Mouse (Mus musculus) adipocyte (in vitro differentiated cells): ENCODE results near the gene Dlg1.

Experiments
- DNase-seq: peaks from one replicate; pipeline ENCODE4 v3.0.0-alpha.2; 2016; ENCODE audit warnings: low spot score

The Dlg1 gene

DNA sequence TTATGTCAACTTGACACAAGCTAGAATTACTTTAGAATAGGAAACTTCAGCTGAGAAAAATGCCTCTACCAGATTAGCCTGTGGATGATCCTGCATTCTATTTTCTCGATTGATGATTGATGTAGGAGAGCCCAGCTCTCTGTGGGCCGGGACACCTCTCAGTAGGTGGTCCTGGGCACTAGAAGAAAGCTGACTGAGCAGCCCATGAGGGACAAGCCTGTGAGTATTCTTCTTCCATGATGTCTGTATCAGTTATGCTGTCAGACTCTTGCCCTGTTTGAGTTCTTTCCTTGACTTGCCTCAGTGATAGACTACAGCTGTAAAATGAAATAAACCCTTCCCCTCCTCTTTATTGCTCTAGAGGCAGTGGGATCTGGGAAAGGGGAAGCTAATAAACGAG is 74.5 kb downstream of the Dlg1 start:
- DNase-seq, result no peak

DNA sequence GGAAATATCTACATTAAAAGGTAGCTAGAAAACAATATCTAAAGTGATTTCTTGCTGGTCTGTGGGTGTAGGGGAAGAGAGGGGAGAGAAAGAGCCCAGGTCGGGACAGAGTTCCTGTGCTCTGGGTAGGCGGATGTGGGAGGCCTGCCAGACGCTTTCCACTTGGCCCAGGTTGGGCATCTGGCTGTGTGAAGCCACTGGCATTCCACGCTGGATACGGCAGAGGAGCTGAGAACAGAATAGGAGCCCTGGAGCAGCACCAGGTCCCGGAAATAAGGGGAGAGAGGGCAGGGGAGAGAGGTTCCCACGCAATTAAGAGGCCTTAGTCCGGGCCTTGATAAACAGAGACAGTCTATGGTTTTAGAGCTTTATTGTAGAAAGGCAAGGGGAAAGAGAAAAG is 77.0 kb downstream of the Dlg1 start:
- no peak for DNase-seq

- no peak for DNase-seq
Measured at GRCm38 (mm10) chr16:31740704-31741103, 77.5 kb downstream of the Dlg1 start.

GRCm38 (mm10) chr16:31750526-31750925 is 87.3 kb downstream of the Dlg1 start:
- DNase-seq, result peak; percentile 66

GRCm38 (mm10) chr16:31754172-31755025 is 91.2 kb downstream of the Dlg1 start:
- DNase-seq, result no peak

DNA sequence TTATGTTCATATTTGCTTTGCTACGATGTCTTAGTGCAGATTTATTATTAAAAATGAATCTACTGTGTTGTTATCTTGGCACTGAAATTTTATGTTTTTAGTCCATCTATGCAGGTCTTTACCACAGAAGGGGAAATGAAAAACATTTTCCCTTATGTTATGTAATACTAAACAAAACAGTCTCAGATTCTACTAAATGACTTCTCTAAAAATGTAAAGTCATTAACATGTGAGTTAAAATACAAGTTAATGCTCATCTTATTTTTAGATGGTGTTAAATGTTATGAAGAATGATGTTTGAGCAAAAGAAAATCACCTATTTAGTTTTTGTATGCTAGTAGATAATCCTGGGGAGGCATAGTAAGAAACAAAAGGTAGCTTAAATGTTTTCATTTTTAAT is 91.8 kb downstream of the Dlg1 start:
- no peak for DNase-seq

DNA sequence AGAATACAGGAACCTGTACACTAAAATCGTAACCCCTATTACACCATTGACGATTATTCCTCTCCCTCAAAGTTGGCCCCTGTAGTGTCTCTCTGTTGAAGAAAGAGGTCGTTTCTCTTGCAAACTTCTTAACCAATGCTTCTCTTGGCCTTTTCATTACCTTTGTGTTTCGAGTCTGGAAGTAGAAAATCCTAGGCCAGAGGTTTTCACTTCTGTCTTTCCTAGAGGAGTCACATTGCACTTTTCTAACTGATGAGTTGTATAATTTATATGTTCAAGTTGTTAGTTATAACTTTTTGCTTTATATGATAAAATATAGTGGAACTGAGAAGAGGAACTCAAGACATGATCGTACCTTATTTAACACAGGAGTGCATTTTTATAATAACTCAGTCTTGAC is 93.2 kb downstream of the Dlg1 start:
- DNase-seq, result no peak

GRCm38 (mm10) chr16:31757606-31758005 is 94.4 kb downstream of the Dlg1 start:
- DNase-seq, result no peak

GRCm38 (mm10) chr16:31759416-31759815 is 96.2 kb downstream of the Dlg1 start:
- DNase-seq, result no peak

DNA sequence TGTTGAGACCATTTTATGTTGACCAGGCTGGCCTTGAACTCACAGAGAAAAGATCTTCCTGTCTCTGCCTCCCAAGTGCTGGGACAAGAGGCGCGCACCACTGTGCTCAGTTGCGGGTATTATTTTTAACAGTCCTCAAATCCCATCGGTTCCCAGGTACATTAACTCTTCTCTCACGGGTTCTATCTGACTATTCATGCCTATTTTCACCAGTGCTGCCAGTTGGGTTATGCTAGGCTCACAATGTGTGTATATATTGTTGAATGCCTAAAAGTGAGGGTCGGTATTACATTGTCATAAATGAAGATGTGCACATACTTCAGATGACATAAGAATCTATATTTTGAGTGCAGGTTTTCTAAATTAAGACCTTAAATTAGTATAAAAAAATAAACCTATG is 103.1 kb downstream of the Dlg1 start:
- DNase-seq, result no peak

GRCm38 (mm10) chr16:31766715-31767114 is 103.5 kb downstream of the Dlg1 start:
- DNase-seq, result no peak

- DNase-seq, result no peak
Measured at GRCm38 (mm10) chr16:31775924-31776323, 112.7 kb downstream of the Dlg1 start.

- DNase-seq, result no peak
Measured at GRCm38 (mm10) chr16:31781015-31781414, 117.8 kb downstream of the Dlg1 start.

DNA sequence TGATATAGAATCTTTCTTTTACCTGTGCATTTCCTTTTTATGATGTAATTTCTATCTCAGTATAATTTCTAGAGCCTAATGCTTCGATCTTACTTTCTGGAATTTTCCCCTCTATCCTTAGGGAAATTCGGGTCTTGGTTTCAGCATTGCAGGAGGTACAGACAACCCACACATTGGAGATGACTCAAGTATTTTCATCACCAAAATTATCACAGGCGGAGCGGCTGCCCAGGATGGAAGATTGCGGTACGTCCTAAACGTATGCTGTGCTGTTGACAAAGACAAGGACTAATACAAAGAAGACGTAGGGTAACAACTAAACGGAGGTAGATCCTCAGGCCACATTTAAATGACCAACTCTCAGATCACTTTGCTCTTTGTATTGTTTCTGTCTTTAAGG is 126.8 kb downstream of the Dlg1 start:
- no peak for DNase-seq

DNA sequence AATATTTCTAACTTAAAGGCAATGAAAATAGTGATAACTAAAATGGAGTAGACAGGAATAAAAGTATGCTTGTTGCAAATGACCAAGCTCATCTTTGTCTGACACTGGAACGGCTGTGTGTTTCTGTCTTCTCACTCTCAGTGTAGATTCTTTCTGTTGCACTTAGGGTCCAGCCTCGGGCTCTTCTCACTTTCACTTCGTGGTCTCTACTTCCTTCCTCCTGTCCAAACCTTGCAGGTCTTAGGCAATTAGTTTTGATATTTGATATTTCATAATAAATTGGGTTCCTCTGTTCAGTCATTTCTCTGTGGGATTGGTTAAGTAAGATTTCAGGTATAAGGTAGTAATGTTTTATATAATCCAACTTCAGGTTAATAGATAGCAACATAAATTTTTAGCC is 140.4 kb downstream of the Dlg1 start:
- no peak for DNase-seq

DNA sequence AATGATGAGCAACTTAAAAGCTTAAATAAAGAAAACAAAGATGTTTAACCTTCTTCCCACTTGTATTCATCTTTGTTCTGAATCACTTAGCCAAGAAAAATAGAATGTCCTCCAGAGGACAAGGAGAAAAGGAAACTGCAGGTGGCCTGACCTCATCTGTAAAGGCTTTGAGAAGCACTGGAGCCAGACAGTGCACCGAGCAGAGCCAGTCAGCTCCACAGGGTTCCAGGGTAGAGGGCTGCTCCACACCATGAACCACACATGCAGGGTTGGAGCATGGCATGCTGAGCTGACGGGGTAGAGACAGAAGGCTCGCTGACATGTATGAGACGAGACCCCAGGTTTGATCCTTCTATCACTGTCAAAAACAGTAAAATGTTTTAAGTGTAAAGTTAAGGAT is 162.8 kb downstream of the Dlg1 start:
- DNase-seq, result no peak

GRCm38 (mm10) chr16:31830726-31831125 is 167.5 kb downstream of the Dlg1 start:
- DNase-seq, result no peak

- DNase-seq, result peak; percentile 32
Measured at GRCm38 (mm10) chr16:31832630-31833422, 169.6 kb downstream of the Dlg1 start.

GRCm38 (mm10) chr16:31834011-31834584 is 170.9 kb downstream of the Dlg1 start:
- DNase-seq, result peak; percentile 43

DNA sequence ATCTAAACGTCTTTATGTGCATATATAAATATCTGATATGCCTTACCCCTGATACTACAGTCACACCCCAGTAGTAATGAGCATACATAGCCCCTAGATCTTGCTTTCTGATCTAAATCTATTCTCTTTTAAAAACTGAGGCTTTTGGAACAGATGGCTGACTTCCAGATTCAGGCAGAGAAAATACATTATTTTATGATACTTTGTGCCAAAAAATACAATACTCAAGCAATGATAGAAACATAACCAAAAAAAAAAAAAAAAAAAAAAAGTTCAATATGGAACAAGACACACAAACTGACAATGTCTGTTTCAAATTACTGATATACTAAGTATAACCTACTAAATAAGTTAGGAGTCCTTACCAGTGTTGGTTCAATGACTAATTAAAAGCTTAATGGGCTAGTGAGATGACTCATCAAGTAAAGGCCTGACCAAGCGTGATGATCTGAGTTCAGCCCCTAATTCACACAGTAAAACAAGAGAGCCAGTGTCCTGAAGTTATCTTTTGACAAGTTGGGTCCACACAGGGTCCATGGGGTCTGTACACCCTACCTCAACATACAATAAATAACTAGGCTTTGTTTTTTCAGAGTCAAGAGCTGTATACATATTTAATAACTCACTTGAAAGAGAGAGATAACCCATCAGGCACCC is 171.5 kb downstream of the Dlg1 start:
- DNase-seq, result peak; percentile 18

DNA sequence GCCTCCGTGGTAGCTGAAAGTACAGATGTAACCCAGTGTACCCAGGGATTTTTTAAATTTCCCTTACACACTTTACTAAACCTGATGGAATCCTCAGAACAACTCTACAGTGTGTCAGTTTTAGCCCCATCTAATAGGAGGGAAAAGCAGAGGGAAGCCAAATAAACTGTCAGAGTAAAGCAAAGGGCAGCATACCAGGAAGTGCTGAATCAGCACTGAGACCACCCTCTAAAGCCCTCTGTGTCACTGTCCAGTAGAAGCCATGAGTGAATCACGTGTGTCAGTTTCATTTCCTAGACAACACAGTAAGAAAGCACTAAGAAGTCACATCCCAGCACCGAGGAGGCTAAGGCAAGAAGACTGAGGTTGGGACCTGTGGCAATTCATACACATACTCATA is 174.1 kb downstream of the Dlg1 start:
- no peak for DNase-seq

- DNase-seq, result no peak
Measured at GRCm38 (mm10) chr16:31844246-31844645, 181.0 kb downstream of the Dlg1 start.
